Mouse (Mus musculus) kidney, postnatal 14 days (tissue): Measurements from ENCODE around the gene Tgfb1.

Experiments
- DNase-seq: peaks from one replicate; pipeline ENCODE4 v3.0.0; 2022; ENCODE audit warnings: mixed read lengths

The Tgfb1 gene

DNA sequence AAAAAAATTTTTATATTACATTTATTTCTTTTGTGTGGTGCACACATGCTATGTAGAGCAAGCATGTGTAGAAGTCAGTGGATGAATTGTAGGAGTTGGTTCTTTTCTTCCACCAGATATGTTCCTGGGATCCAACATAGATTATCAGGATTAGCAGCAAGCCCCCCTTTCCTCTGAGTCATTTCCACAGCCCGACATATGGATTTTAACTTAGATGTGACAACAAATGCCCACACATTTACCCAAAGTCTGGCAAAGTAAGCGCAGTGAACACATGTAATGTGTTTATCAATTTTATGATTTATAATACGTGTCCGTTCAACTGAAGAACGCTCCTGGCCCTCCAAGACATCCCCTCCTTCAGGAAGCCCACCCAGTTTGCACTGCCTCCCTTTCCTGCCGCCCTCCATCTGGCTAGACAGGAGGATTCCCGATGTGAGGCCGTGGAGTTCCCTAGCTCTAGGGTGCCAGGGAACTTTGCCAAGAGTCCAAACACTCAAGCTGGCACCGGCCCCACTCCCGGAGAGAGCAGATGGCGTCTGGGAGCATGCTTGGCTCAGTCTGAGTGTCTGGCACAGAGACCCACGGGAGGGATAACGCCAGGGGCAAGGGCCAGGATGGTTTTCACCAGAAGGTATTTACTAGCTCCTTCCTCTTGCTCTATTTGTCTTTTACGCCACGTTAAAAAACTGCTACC, 10.6 kb upstream of the Tgfb1 start:
- peak; percentile 88 for DNase-seq

- no peak for DNase-seq
Measured at GRCm38 (mm10) chr7:25677013-25677412, 9.8 kb upstream of the Tgfb1 start.

GRCm38 (mm10) chr7:25679971-25680370, 6.8 kb upstream of the Tgfb1 start:
- DNase-seq, result no peak

- DNase-seq, result peak; percentile 97
Measured at GRCm38 (mm10) chr7:25680514-25681258, 6.1 kb upstream of the Tgfb1 start, which contains the start of gene B9d2. B9d2 (plus strand) TSS chr7:25680780.

DNA sequence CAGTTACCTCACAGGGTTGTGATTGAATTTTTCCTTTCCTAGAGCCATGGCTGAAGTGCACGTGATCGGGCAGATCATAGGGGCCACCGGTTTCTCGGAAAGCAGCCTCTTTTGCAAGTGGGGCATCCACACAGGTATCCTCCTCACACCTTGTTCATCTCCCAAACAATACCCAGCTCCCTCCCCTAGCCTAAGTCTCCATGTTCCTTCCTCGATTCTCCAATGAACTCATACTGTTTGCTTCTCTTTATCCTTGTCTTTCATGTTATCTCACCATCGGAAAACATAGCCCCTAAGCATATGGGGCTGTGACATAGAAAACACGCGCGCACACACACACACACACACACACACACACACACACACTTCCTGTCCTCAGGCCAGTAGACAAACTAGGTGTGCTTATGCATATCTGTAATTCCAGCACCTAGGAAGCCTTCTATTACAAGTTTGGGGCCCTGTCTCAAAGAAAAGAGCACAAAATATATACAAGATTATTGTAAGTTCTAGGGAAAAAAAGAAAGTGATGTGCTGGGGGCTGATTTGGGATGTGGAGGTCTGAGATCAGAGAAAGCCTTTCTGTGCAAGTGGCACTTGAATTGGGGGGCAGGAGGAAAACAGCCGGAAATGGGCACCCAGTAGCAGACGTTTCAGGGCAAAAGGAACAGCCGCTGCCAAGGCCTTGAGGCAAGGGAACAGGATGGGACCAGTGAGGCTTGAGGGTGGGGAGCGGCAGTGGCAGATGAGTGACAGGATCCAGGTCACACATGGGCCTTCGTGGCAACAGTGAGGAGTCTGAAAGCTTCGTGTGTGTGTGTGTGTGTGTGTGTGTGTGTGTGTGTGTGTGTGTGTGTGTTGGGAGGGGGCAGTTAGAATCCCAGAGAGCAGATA, 5.2 kb upstream of the Tgfb1 start:
- DNase-seq, result no peak

DNA sequence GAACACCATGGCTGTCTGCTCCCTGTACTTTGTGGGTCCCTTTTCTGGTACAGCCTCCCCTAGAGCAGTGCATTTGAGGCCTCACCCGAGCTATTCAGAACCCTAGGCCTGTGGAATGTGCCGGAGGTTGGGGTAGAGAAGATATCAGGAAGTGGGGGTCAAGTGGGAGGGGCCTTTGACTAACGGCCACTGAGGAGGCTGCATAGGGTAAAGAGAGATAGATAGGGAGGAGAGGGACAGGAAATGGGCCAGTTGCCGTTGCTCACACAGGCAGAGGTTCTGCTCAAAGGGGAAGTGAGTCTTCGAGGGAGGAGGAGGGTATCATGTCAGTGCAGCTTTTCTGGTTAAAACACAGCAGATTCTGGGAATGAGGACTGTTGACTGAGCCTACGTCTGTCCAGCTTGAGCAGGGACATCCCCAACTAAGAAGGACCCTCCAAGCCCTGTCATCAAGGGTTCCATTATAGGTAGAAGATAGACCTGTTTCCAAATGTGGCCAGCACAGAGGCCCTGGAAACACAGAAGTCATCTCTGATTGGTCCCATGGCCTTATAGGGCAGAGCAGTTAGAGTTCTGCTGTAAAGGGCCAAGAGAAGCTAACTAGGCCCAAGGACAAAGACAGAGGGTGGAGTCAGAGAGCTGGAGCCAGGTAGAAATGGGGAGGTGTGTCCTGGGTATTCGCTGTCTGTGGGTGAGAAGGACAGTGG, 3.2 kb upstream of the Tgfb1 start:
- peak; percentile 54 for DNase-seq

GRCm38 (mm10) chr7:25684659-25685058, 2.1 kb upstream of the Tgfb1 start:
- no peak for DNase-seq

DNA sequence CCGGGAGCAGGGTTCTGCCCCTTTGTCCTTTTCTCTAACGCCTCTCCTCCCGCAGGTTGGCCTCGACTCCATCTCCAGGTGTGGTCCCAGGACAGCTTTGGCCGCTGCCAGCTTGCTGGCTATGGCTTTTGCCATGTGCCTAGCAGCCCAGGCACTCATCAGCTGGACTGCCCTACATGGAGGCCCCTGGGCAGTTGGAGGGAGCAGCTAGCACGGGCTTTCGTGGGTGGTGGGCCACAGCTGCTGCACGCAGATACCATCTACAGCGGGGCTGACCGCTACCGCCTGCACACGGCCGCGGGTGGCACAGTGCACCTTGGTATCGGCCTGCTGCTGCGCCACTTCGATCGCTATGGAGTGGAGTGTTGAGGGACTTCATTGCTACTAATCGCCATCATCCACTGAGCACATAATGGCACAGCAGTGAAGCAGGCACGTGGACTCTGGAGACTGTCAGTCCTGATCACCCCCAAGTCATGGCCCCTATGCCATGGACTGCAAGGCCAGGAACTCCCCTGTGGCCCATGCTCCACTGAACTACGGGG, 804 bp upstream of the Tgfb1 start:
- DNase-seq, result no peak

GRCm38 (mm10) chr7:25687811-25688401, 1.1 kb downstream of the Tgfb1 start:
- peak; percentile 69 for DNase-seq

GRCm38 (mm10) chr7:25688810-25689586, 2.2 kb downstream of the Tgfb1 start:
- peak; percentile 86 for DNase-seq

- DNase-seq, result no peak
Measured at GRCm38 (mm10) chr7:25689603-25690021, 2.8 kb downstream of the Tgfb1 start.

DNA sequence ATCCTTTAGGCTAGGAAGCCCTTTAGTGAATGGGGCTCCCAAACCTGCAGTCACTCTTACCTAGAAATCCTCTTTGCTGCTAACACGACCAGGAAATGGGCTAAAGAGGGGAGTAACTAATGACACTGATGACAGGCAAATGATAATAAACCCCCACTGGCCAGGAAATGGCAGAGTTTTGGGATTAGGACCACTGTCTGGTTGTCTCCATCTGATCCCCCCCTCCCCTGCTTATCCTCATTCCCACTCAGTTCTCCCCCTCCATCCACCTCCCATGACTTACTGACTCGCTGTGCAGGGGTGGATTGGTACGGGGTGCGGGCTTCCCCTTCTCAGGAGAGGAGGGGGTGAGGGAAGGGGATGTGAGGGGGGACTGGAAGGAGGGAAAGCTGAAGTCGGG, 3.2 kb downstream of the Tgfb1 start:
- no peak for DNase-seq

GRCm38 (mm10) chr7:25694104-25694503, 7.3 kb downstream of the Tgfb1 start:
- DNase-seq, result no peak

DNA sequence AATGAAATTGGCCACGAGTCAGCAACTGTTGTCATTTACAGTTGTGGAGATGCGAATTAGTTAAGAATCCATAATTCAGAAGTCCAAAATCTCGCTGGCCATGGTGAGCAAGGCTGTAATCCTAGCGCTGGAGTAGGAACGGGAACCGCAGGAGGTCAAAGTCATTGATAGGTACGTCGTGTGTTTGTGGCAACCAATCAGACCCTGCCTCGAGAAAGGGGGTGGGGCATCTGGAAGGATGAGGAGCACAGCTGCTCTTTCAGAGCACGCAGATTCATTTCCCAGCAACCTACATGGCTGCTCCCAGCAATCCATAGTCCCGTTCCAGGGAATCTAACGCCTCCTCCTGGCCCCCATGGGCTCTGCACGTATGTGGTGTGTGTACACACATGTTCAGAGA, 13.0 kb downstream of the Tgfb1 start:
- DNase-seq, result no peak

DNA sequence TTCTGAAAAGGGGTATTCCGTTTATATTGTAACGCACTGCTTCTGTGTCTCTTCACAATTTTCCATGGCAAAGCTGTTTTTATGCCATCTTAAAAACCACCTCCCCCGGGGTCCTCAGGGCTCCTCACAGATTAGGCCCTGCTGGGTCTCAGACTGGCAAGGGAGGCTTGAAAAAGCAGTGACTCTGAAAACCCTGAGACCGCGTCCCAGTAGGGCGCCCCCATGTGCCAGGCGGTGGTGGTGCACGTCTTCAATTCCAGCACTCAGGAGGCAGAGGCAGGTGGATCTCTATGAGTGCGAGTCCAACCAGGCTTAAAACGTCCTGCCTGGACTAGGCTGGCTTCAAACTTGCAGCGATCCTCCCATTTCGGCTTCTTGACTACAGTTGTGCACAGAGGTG, 13.9 kb downstream of the Tgfb1 start:
- DNase-seq, result no peak

- DNase-seq, result no peak
Measured at GRCm38 (mm10) chr7:25702350-25702749, 15.5 kb downstream of the Tgfb1 start.

DNA sequence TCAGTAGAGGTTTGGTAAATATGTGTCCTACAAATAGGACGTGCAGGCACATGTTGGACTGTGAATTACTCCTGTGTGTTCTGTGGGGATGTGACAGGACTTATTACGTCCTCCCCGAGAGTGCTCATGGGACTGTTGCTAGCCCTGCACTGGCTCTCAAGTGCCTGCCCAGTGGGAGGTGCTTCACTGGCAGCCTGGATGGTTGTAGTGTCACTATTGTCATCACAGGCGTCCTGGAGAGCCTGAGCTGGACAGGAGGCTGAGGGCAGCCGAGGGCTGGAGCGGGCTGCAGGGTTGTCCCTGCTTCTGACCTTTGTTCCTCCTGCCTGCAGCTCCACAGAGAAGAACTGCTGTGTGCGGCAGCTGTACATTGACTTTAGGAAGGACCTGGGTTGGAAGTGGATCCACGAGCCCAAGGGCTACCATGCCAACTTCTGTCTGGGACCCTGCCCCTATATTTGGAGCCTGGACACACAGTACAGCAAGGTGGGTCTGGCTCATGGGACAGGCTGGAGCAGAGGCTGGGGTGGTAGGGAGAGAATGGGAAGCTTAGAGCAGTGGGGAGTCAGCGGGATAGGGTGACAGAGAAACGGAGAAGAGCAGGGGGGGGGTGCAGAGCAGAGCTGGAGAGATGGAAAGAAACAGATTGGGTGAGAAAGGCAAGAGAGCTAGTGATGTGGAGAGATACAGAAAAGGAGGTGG, 17.1 kb downstream of the Tgfb1 start:
- DNase-seq, result no peak

GRCm38 (mm10) chr7:25704716-25705364, 18.0 kb downstream of the Tgfb1 start:
- no peak for DNase-seq

GRCm38 (mm10) chr7:25705801-25706251, 19.0 kb downstream of the Tgfb1 start:
- peak; percentile 62 for DNase-seq
